Mouse (Mus musculus): ENCODE results near the gene Atp13a2. TPM values are rescaled to one million over a fixed set of nuclear protein-coding genes. Genes with fewer than 3 reads are reported as not detected.

The Atp13a2 gene
- total RNA-seq, 2 experiments from 2014 or later = 16.1 to 17.0 TPM

Other genes starting within 250 kb of the Atp13a2 start
- not detected for gene Padi6, start 244.2 kb upstream of the Atp13a2 start, total RNA-seq (2021)
- under 1 TPM; 0.13 to 0.14 TPM for gene Padi4, start 212.6 kb upstream of the Atp13a2 start, total RNA-seq (2021)
- 1 to 10 TPM; 1.3 to 1.9 TPM for gene Padi3, start 176.2 kb upstream of the Atp13a2 start, total RNA-seq (2021)
- under 1 TPM; 0.07 to 0.08 TPM for gene Padi1, start 141.1 kb upstream of the Atp13a2 start, total RNA-seq (2021)
- gene Padi2, start 80.5 kb upstream of the Atp13a2 start, total RNA-seq (2021) = 100 to 1,000 TPM; 101 to 150 TPM
- 100 to 1,000 TPM; 480 to 609 TPM for gene Sdhb, start 25.7 kb upstream of the Atp13a2 start, total RNA-seq (2021)
- 10 to 100 TPM; 33.9 to 47.3 TPM for gene Mfap2, start 23.5 kb downstream of the Atp13a2 start, total RNA-seq (2021)
- gene Crocc, start 73.7 kb downstream of the Atp13a2 start, total RNA-seq (2021) = 1 to 10 TPM; 2.6 to 4.0 TPM
- 10 to 100 TPM; 19.9 to 21.7 TPM for gene Necap2, start 91.5 kb downstream of the Atp13a2 start, total RNA-seq (2021)
- gene Spata21, start 101.5 kb downstream of the Atp13a2 start, total RNA-seq (2021) = not detected
- gene Szrd1, start 152.9 kb downstream of the Atp13a2 start, total RNA-seq (2021) = 100 to 1,000 TPM; 161 to 166 TPM
- gene Fbxo42, start 161.0 kb downstream of the Atp13a2 start, total RNA-seq (2021) = 10 to 100 TPM in 1 of 2 experiments, 1 to 10 TPM in 1; 9.1 to 10.8 TPM
- under 1 TPM; 0.21 to 0.38 TPM for gene Rsg1, start 227.1 kb downstream of the Atp13a2 start, total RNA-seq (2021)

Measured in gastrocnemius, postnatal 14 days (tissue).